Mouse (Mus musculus) cerebellum, adult 18-20 months (tissue): Measurements from ENCODE around the gene Gm20604.

Experiments used
- DNase-seq, 2 experiments: peaks; one replicate each; pipeline ENCODE4 v3.0.0; 2021

Gm20604 gene

GRCm38 (mm10) chr12:102742056-102742455, 16.4 kb downstream of the Gm20604 start:
- DNase-seq = no peak

GRCm38 (mm10) chr12:102740285-102740684, 18.2 kb downstream of the Gm20604 start:
- peak in 1 of 2 experiments; percentile 31 for DNase-seq

GRCm38 (mm10) chr12:102739096-102739495, 19.4 kb downstream of the Gm20604 start:
- no peak for DNase-seq

GRCm38 (mm10) chr12:102733381-102733780, 25.1 kb downstream of the Gm20604 start:
- DNase-seq = peak in 1 of 2 experiments; percentile 49

- DNase-seq = no peak
Measured at GRCm38 (mm10) chr12:102730798-102731619, 27.5 kb downstream of the Gm20604 start.

- DNase-seq = peak; percentile 73 to 84
Measured at GRCm38 (mm10) chr12:102729855-102730797, 28.3 kb downstream of the Gm20604 start.

GRCm38 (mm10) chr12:102725761-102726175, 32.7 kb downstream of the Gm20604 start:
- DNase-seq = no peak

GRCm38 (mm10) chr12:102725146-102725545, 33.3 kb downstream of the Gm20604 start:
- no peak for DNase-seq

GRCm38 (mm10) chr12:102723861-102724260, 34.6 kb downstream of the Gm20604 start:
- DNase-seq = no peak

- no peak for DNase-seq
Measured at GRCm38 (mm10) chr12:102722966-102723365, 35.5 kb downstream of the Gm20604 start.

GRCm38 (mm10) chr12:102722451-102722850, 36.0 kb downstream of the Gm20604 start:
- DNase-seq = no peak

GRCm38 (mm10) chr12:102719552-102720315, 38.7 kb downstream of the Gm20604 start:
- peak; percentile 59 to 70 for DNase-seq

- no peak for DNase-seq
Measured at GRCm38 (mm10) chr12:102714654-102715395, 43.6 kb downstream of the Gm20604 start.

GRCm38 (mm10) chr12:102714116-102714515, 44.4 kb downstream of the Gm20604 start:
- no peak for DNase-seq

- no peak for DNase-seq
Measured at GRCm38 (mm10) chr12:102713153-102713865, 45.2 kb downstream of the Gm20604 start.

- peak; percentile 91 to 95 for DNase-seq
Measured at GRCm38 (mm10) chr12:102710851-102711375, 47.6 kb downstream of the Gm20604 start.

- no peak for DNase-seq
Measured at GRCm38 (mm10) chr12:102709896-102710295, 48.6 kb downstream of the Gm20604 start.

- DNase-seq = no peak
Measured at GRCm38 (mm10) chr12:102708220-102708619, 50.3 kb downstream of the Gm20604 start.

GRCm38 (mm10) chr12:102706833-102707463, 51.5 kb downstream of the Gm20604 start:
- DNase-seq = no peak

GRCm38 (mm10) chr12:102705906-102706640, 52.4 kb downstream of the Gm20604 start:
- no peak for DNase-seq
